Mouse (Mus musculus) myocyte (in vitro differentiated cells): ENCODE data around the gene Grin2a. TPM values are rescaled to one million over a fixed set of nuclear protein-coding genes. Genes with fewer than 3 reads are reported as not detected.

ENCODE experiments used
- H3K27me3 ChIP-seq: one replicate; pipeline ENCODE4 v1.6.1; 2011; ENCODE audit not compliant: control insufficient read depth, insufficient read depth, insufficient read length
- H3K36me3 ChIP-seq: one replicate; pipeline ENCODE4 v1.6.1; 2011; ENCODE audit not compliant: control insufficient read depth, insufficient read depth
- H3K4me2 ChIP-seq: one replicate; pipeline ENCODE4 v1.6.1; 2011; ENCODE audit warnings: low read depth, control low read depth
- H3K4me3 ChIP-seq: one replicate; pipeline ENCODE4 v1.5.1; 2011; ENCODE audit warnings: mild to moderate bottlenecking, control low read depth, moderate library complexity
- H3K79me2 ChIP-seq: one replicate; pipeline ENCODE4 v1.6.1; 2011; ENCODE audit not compliant: control insufficient read depth, insufficient read depth
- H3ac ChIP-seq: one replicate; pipeline ENCODE4 v1.6.1; 2011; ENCODE audit not compliant: control insufficient read depth, insufficient read length
- CEBPB ChIP-seq: IDR thresholded peaks from 2 replicates; pipeline ENCODE4 v1.6.1; 2011; ENCODE audit warnings: mild to moderate bottlenecking, moderate library complexity; ENCODE audit not compliant: poor library complexity, insufficient read depth, severe bottlenecking
- E2F4 ChIP-seq: IDR thresholded peaks from one replicate; pipeline ENCODE4 v1.6.1; 2011; ENCODE audit warnings: mild to moderate bottlenecking, control low read depth, moderate library complexity; ENCODE audit not compliant: insufficient read depth
- MAX ChIP-seq: IDR thresholded peaks from one replicate; pipeline ENCODE4 v1.6.1; 2011; ENCODE audit warnings: low read depth, mild to moderate bottlenecking, control low read depth
- MYOD1 ChIP-seq, 3 experiments: IDR thresholded peaks; one replicate each; pipeline ENCODE4 v1.6.1; 2011; ENCODE audit warnings: control low read depth in 2 of 3, low read depth in 2 of 3, mild to moderate bottlenecking in 2 of 3, moderate library complexity in 1 of 3; ENCODE audit not compliant: insufficient read length in 2 of 3, control insufficient read depth in 1 of 3
- MYOG ChIP-seq, 3 experiments: IDR thresholded peaks; one replicate each; pipeline ENCODE4 v1.6.1; 2011; ENCODE audit warnings: control low read depth in 2 of 3, low read depth in 2 of 3, mild to moderate bottlenecking in 2 of 3; ENCODE audit not compliant: insufficient read length in 2 of 3, control insufficient read depth in 1 of 3, insufficient read depth in 1 of 3
- POLR2A ChIP-seq: IDR thresholded peaks from one replicate; pipeline ENCODE4 v1.6.1; 2011; ENCODE audit warnings: low read depth, mild to moderate bottlenecking, control low read depth, moderate library complexity; ENCODE audit not compliant: insufficient read length
- POLR2AphosphoS2 ChIP-seq: IDR thresholded peaks from one replicate; pipeline ENCODE4 v1.6.1; 2011; ENCODE audit warnings: low read depth, control low read depth; ENCODE audit not compliant: insufficient read length
- REST ChIP-seq: IDR thresholded peaks from one replicate; pipeline ENCODE4 v1.6.1; 2011; ENCODE audit warnings: mild to moderate bottlenecking, control low read depth, moderate library complexity; ENCODE audit not compliant: insufficient read depth, insufficient read length
- SRF ChIP-seq: IDR thresholded peaks from one replicate; pipeline ENCODE4 v1.6.1; 2011; ENCODE audit warnings: low read depth; ENCODE audit not compliant: control insufficient read depth, insufficient read length
- TCF12 ChIP-seq: IDR thresholded peaks from one replicate; pipeline ENCODE4 v1.6.1; 2011; ENCODE audit warnings: mild to moderate bottlenecking, control low read depth; ENCODE audit not compliant: poor library complexity, insufficient read depth, severe bottlenecking
- TCF3 ChIP-seq: IDR thresholded peaks from one replicate; pipeline ENCODE4 v1.6.1; 2011; ENCODE audit warnings: low read depth, control low read depth; ENCODE audit not compliant: insufficient read length
- USF1 ChIP-seq: IDR thresholded peaks from one replicate; pipeline ENCODE4 v1.6.1; 2011; ENCODE audit warnings: low read depth, mild to moderate bottlenecking, control low read depth, moderate library complexity
- polyA plus RNA-seq: library from polyadenylated mRNA; unstranded; fragments of >200 nt; fragmentation: generic; extraction: Trizol; gene quantifications from one replicate; pipeline ENCODE4 v1.2.1, GENCODE M21; 2012; ENCODE audit warnings: missing spikeins

Gene Grin2a
- polyA plus RNA-seq, 1 experiment = 0.01 TPM

GRCm38 (mm10) chr16:9751045-9751569 is 244.3 kb downstream of the Grin2a start:
- no peaks in the 10 kb centered on the region for H3K79me2 ChIP-seq
- no peak overlapping the region for H3K4me2 ChIP-seq
- no peak overlapping the region for H3ac ChIP-seq
- TF ChIP-seq SRF (no peak), MYOD1 (IDR thresholded peaks at IDR 0.05; ENCODE audit: control insufficient read depth in 1 of 3, insufficient read length in 2 of 3, low read depth in 2 of 3) (peak in 1 of 3 experiments; percentile 14)
- H3K36me3 ChIP-seq = no peaks in the 10 kb centered on the region
- no peak overlapping the region for H3K4me3 ChIP-seq
- H3K27me3 ChIP-seq = no peaks in the 10 kb centered on the region

- Histone ChIP-seq H3K4me3 (no peak overlapping the region), H3ac (no peak overlapping the region), H3K36me3 (no peaks in the 10 kb centered on the region), H3K4me2 (no peak overlapping the region), H3K79me2 (no peaks in the 10 kb centered on the region), H3K27me3 (no peaks in the 10 kb centered on the region)
- no peak for TF ChIP-seq POLR2A
- TF ChIP-seq USF1 = no peak
- TF ChIP-seq CEBPB = no peak
- TF ChIP-seq E2F4 = no peak
- TF ChIP-seq MYOG (IDR thresholded peaks at IDR 0.05; ENCODE audit: control insufficient read depth in 1 of 3, insufficient read depth in 1 of 3, insufficient read length in 2 of 3, low read depth in 2 of 3) = no peak
Observed at GRCm38 (mm10) chr16:9749661-9750060, 245.7 kb downstream of the Grin2a start.

- TF ChIP-seq USF1 (no peak), POLR2AphosphoS2 (no peak), SRF (no peak), MAX (no peak), POLR2A (no peak), TCF3 (no peak), MYOD1 (IDR thresholded peaks at IDR 0.05; ENCODE audit: control insufficient read depth in 1 of 3, insufficient read length in 2 of 3, low read depth in 2 of 3) (no peak), CEBPB (no peak), MYOG (IDR thresholded peaks at IDR 0.05; ENCODE audit: control insufficient read depth in 1 of 3, insufficient read depth in 1 of 3, insufficient read length in 2 of 3, low read depth in 2 of 3) (no peak), REST (no peak), TCF12 (no peak), E2F4 (no peak)
- H3K4me2 ChIP-seq = no peak overlapping the region
- H3ac ChIP-seq = no peak overlapping the region
- no peaks in the 10 kb centered on the region for H3K27me3 ChIP-seq
- H3K4me3 ChIP-seq = no peak overlapping the region
- H3K36me3 ChIP-seq = no peaks in the 10 kb centered on the region
- no peaks in the 10 kb centered on the region for H3K79me2 ChIP-seq
Observed at GRCm38 (mm10) chr16:9742443-9742842, 252.9 kb downstream of the Grin2a start.

- no peaks in the 10 kb centered on the region for H3K36me3 ChIP-seq
- no peaks in the 10 kb centered on the region for H3K79me2 ChIP-seq
- H3K27me3 ChIP-seq = no peaks in the 10 kb centered on the region
- H3ac ChIP-seq = no peak overlapping the region
- TF ChIP-seq SRF (no peak), CEBPB (no peak), TCF3 (no peak), USF1 (no peak)
- H3K4me2 ChIP-seq = no peak overlapping the region
- H3K4me3 ChIP-seq = no peak overlapping the region
Observed at GRCm38 (mm10) chr16:9738679-9739078, 256.7 kb downstream of the Grin2a start.

- no peaks in the 10 kb centered on the region for H3K79me2 ChIP-seq
Observed at GRCm38 (mm10) chr16:9737131-9737530, 258.2 kb downstream of the Grin2a start.

More at GRCm38 (mm10) chr16:9737131-9737530, 258.2 kb downstream of the Grin2a start:
- TF ChIP-seq TCF3 (no peak), MYOD1 (IDR thresholded peaks at IDR 0.05; ENCODE audit: control insufficient read depth in 1 of 3, insufficient read length in 2 of 3, low read depth in 2 of 3) (no peak), POLR2A (no peak), POLR2AphosphoS2 (no peak), CEBPB (no peak)
- Histone ChIP-seq H3K4me3 (no peak overlapping the region), H3K36me3 (no peaks in the 10 kb centered on the region), H3ac (no peak overlapping the region), H3K27me3 (no peaks in the 10 kb centered on the region), H3K4me2 (no peak overlapping the region)
